Mouse (Mus musculus): ENCODE data around the gene Stam2. TPM values are rescaled to one million over a fixed set of nuclear protein-coding genes. Genes with fewer than 3 reads are reported as not detected.

Stam2 gene
- 45.9 and 48.8 TPM in 2 replicates for polyA plus RNA-seq (2014; fragmentation: Nextera tagmentation; extraction: Ambion mirVana)

GRCm38 (mm10) chr2:52742256-52743158 lies at the start of gene Stam2:
TSS of gene Stam2 (minus strand) at chr2:52742281.
- Histone ChIP-seq H3K4me1 (replicated peaks; ENCODE audit: control insufficient read depth, insufficient read depth, low read length) (no peaks in the 10 kb centered on the region), H3K36me3 (ENCODE audit: control insufficient read depth, insufficient read depth, low read length) (no peaks in the 10 kb centered on the region), H3K27me3 (ENCODE audit: control insufficient read depth, insufficient read depth, low read length) (no peaks in the 10 kb centered on the region), H3K27ac (ENCODE audit: low read depth, low read length) (peak within 1 kb of the TSS; percentile 85), H3K4me3 (ENCODE audit: low read depth, low read length) (peak within 1 kb of the TSS; percentile 83), H3K4me2 (replicated peaks; ENCODE audit: low read depth, low read length) (peak within 1 kb of the TSS; percentile 57), H3K9me3 (ENCODE audit: control insufficient read depth, low read length) (no peaks in the 10 kb centered on the region), H3K9ac (ENCODE audit: low read depth, low read length) (peak within 1 kb of the TSS; percentile 81)
- 8% methylated on average over 54 of the region's 54 CpGs for WGBS
- ATAC-seq (ENCODE audit: low FRiP score) (peak; percentile 95), DNase-seq (ENCODE audit: low spot score) (peak; percentile 92)

GRCm38 (mm10) chr2:52785106-52785721 lies 43.1 kb upstream of the Stam2 start:
- Histone ChIP-seq H3K9ac (ENCODE audit: low read depth, low read length) (no peak overlapping the region), H3K4me1 (replicated peaks; ENCODE audit: control insufficient read depth, insufficient read depth, low read length) (no peaks in the 10 kb centered on the region), H3K4me3 (ENCODE audit: low read depth, low read length) (no peak overlapping the region), H3K27ac (ENCODE audit: low read depth, low read length) (no peak overlapping the region), H3K4me2 (replicated peaks; ENCODE audit: low read depth, low read length) (no peak overlapping the region), H3K27me3 (ENCODE audit: control insufficient read depth, insufficient read depth, low read length) (no peaks in the 10 kb centered on the region), H3K9me3 (ENCODE audit: control insufficient read depth, low read length) (no peaks in the 10 kb centered on the region), H3K36me3 (ENCODE audit: control insufficient read depth, insufficient read depth, low read length) (no peaks in the 10 kb centered on the region)
- DNase-seq (ENCODE audit: low spot score) (no peak), ATAC-seq (ENCODE audit: low FRiP score) (no peak)
- WGBS = 53% methylated on average over 3 of the region's 3 CpGs

- no peak for DNase-seq (ENCODE audit: low spot score)
- H3K9me3 ChIP-seq (ENCODE audit: control insufficient read depth, low read length) = no peaks in the 10 kb centered on the region
- no peak overlapping the region for H3K4me2 ChIP-seq (replicated peaks; ENCODE audit: low read depth, low read length)
- no peak overlapping the region for H3K9ac ChIP-seq (ENCODE audit: low read depth, low read length)
- no peak overlapping the region for H3K4me3 ChIP-seq (ENCODE audit: low read depth, low read length)
- no peaks in the 10 kb centered on the region for H3K4me1 ChIP-seq (replicated peaks; ENCODE audit: control insufficient read depth, insufficient read depth, low read length)
- no peaks in the 10 kb centered on the region for H3K36me3 ChIP-seq (ENCODE audit: control insufficient read depth, insufficient read depth, low read length)
- H3K27me3 ChIP-seq (ENCODE audit: control insufficient read depth, insufficient read depth, low read length) = no peaks in the 10 kb centered on the region
- WGBS = 85% methylated on average over 10 of the region's 10 CpGs
- H3K27ac ChIP-seq (ENCODE audit: low read depth, low read length) = no peak overlapping the region
- no peak for ATAC-seq (ENCODE audit: low FRiP score)
These were observed 37.9 kb upstream of the Stam2 start for GRCm38 (mm10) chr2:52779987-52780386.

DNA sequence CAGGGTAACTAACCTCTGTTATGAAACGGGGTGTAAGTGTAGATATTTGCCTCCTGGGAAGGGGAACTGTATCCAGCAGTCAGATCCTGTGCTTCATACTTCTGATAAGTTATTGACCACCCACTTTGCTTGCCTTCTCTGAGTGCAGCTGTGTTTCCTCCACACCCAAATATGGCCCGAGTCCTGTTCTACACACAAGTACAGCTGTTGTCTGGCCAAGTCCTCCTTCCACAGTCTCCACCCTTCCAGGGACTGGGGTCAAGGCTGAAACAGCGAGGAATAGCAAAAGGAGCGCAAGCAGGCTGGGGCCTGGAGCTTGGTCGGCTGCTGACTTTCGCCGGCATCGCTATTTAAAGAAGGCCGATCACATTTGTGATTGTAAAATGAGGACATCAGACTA lies 37.3 kb upstream of the Stam2 start:
- DNase-seq (ENCODE audit: low spot score) = no peak
- no peak for ATAC-seq (ENCODE audit: low FRiP score)
- H3K9ac ChIP-seq (ENCODE audit: low read depth, low read length) = no peak overlapping the region
- no peaks in the 10 kb centered on the region for H3K4me1 ChIP-seq (replicated peaks; ENCODE audit: control insufficient read depth, insufficient read depth, low read length)
- H3K27me3 ChIP-seq (ENCODE audit: control insufficient read depth, insufficient read depth, low read length) = no peaks in the 10 kb centered on the region
- no peak overlapping the region for H3K4me2 ChIP-seq (replicated peaks; ENCODE audit: low read depth, low read length)
- WGBS = 89% methylated on average over 9 of the region's 9 CpGs
- H3K4me3 ChIP-seq (ENCODE audit: low read depth, low read length) = no peak overlapping the region
- no peaks in the 10 kb centered on the region for H3K9me3 ChIP-seq (ENCODE audit: control insufficient read depth, low read length)
- no peak overlapping the region for H3K27ac ChIP-seq (ENCODE audit: low read depth, low read length)
- H3K36me3 ChIP-seq (ENCODE audit: control insufficient read depth, insufficient read depth, low read length) = no peaks in the 10 kb centered on the region

GRCm38 (mm10) chr2:52777839-52778238 lies 35.8 kb upstream of the Stam2 start:
- ATAC-seq (ENCODE audit: low FRiP score) (no peak), DNase-seq (ENCODE audit: low spot score) (no peak)
- Histone ChIP-seq H3K9ac (ENCODE audit: low read depth, low read length) (no peak overlapping the region), H3K27me3 (ENCODE audit: control insufficient read depth, insufficient read depth, low read length) (no peaks in the 10 kb centered on the region), H3K4me1 (replicated peaks; ENCODE audit: control insufficient read depth, insufficient read depth, low read length) (no peaks in the 10 kb centered on the region), H3K4me2 (replicated peaks; ENCODE audit: low read depth, low read length) (no peak overlapping the region), H3K27ac (ENCODE audit: low read depth, low read length) (no peak overlapping the region), H3K36me3 (ENCODE audit: control insufficient read depth, insufficient read depth, low read length) (no peaks in the 10 kb centered on the region), H3K4me3 (ENCODE audit: low read depth, low read length) (no peak overlapping the region), H3K9me3 (ENCODE audit: control insufficient read depth, low read length) (no peaks in the 10 kb centered on the region)
- WGBS = 97% methylated on average over 2 of the region's 2 CpGs

GRCm38 (mm10) chr2:52774373-52774772 lies 32.3 kb upstream of the Stam2 start:
- WGBS = 49% methylated on average over 1 of the region's 1 CpGs
- H3K9ac ChIP-seq (ENCODE audit: low read depth, low read length) = no peak overlapping the region
- no peaks in the 10 kb centered on the region for H3K36me3 ChIP-seq (ENCODE audit: control insufficient read depth, insufficient read depth, low read length)
- H3K27ac ChIP-seq (ENCODE audit: low read depth, low read length) = no peak overlapping the region
- no peak overlapping the region for H3K4me3 ChIP-seq (ENCODE audit: low read depth, low read length)
- no peaks in the 10 kb centered on the region for H3K27me3 ChIP-seq (ENCODE audit: control insufficient read depth, insufficient read depth, low read length)
- DNase-seq (ENCODE audit: low spot score) (no peak), ATAC-seq (ENCODE audit: low FRiP score) (peak; percentile 80; the same call in 1 of the 2 replicates)
- no peaks in the 10 kb centered on the region for H3K9me3 ChIP-seq (ENCODE audit: control insufficient read depth, low read length)
- H3K4me2 ChIP-seq (replicated peaks; ENCODE audit: low read depth, low read length) = no peak overlapping the region
- no peaks in the 10 kb centered on the region for H3K4me1 ChIP-seq (replicated peaks; ENCODE audit: control insufficient read depth, insufficient read depth, low read length)

DNA sequence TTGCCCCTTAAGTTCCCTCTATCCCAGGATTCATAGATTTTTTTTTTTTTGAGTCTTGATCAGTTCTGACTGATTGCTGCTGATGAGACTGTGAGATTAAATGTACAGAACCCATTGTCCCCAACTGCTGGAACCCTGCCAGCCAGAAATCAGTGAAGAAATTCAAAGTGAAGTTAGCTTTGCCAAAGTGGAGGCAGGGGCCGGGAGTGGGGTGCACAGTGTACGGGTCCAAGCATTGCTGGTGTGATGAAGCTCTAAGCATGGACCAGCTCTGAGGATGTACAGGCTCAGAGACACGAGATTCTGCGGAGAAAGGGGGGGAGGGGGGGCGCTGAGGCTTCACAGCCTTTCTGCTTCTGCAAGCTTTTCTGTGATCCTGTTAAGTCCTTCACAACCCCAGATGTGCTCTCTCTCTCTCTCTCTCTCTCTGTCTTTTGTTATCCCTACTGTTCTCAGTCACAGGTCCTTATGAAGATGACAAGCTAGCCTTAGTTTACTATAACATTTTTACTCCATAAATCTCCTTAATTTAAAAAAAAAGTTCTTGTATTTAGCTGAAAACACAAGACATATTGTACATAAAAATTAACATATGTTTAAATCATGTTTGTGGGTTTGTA lies 30.8 kb upstream of the Stam2 start:
- H3K4me1 ChIP-seq (replicated peaks; ENCODE audit: control insufficient read depth, insufficient read depth, low read length) = no peaks in the 10 kb centered on the region
- no peaks in the 10 kb centered on the region for H3K27me3 ChIP-seq (ENCODE audit: control insufficient read depth, insufficient read depth, low read length)
- H3K9me3 ChIP-seq (ENCODE audit: control insufficient read depth, low read length) = no peaks in the 10 kb centered on the region
- no peak overlapping the region for H3K9ac ChIP-seq (ENCODE audit: low read depth, low read length)
- DNase-seq (ENCODE audit: low spot score) (no peak), ATAC-seq (ENCODE audit: low FRiP score) (no peak)
- H3K27ac ChIP-seq (ENCODE audit: low read depth, low read length) = no peak overlapping the region
- no peak overlapping the region for H3K4me3 ChIP-seq (ENCODE audit: low read depth, low read length)
- H3K36me3 ChIP-seq (ENCODE audit: control insufficient read depth, insufficient read depth, low read length) = no peaks in the 10 kb centered on the region
- 41% methylated on average over 5 of the region's 5 CpGs for WGBS
- no peak overlapping the region; the same call in 1 of the 2 replicates for H3K4me2 ChIP-seq (replicated peaks; ENCODE audit: low read depth, low read length)

DNA sequence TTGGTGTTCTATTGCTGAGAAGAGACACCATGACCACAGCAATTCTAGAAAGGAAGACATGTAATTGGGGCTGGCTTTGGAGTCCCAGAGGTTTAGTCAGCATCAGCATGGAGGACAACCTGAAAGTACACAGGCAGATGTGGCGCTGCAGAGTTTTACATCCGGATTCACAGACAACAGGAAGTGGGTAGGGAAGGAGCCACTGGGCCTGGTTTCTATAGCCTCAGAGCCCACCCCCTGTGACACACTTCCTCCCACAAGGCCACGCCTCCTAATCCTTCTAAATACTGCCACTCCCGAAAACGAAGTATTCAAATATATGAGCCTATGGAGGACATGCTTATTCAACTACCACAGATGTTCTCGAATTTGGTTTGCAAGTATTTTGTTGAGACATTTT lies 23.0 kb upstream of the Stam2 start:
- 94% methylated on average over 6 of the region's 6 CpGs for WGBS
- ATAC-seq (ENCODE audit: low FRiP score) = no peak
- no peaks in the 10 kb centered on the region for H3K27me3 ChIP-seq (ENCODE audit: control insufficient read depth, insufficient read depth, low read length)
- no peaks in the 10 kb centered on the region for H3K9me3 ChIP-seq (ENCODE audit: control insufficient read depth, low read length)
- H3K9ac ChIP-seq (ENCODE audit: low read depth, low read length) = no peak overlapping the region
- H3K27ac ChIP-seq (ENCODE audit: low read depth, low read length) = no peak overlapping the region
- DNase-seq (ENCODE audit: low spot score) = no peak
- no peak overlapping the region for H3K4me3 ChIP-seq (ENCODE audit: low read depth, low read length)
- H3K36me3 ChIP-seq (ENCODE audit: control insufficient read depth, insufficient read depth, low read length) = no peaks in the 10 kb centered on the region
- no peaks in the 10 kb centered on the region for H3K4me1 ChIP-seq (replicated peaks; ENCODE audit: control insufficient read depth, insufficient read depth, low read length)
- no peak overlapping the region for H3K4me2 ChIP-seq (replicated peaks; ENCODE audit: low read depth, low read length)
